Mouse (Mus musculus) lung, postnatal 25 days (tissue): ENCODE measurements around the gene Pik3c2g.
"Not testable (repeated sequence)": the region's sequence is repeated elsewhere in the genome, so short reads cannot be mapped to it uniquely, and the experiment has no call there.

ENCODE experiments used
- DNase-seq: peaks from one replicate; pipeline ENCODE4 v3.0.0; 2022; ENCODE audit warnings: low spot score

Gene Pik3c2g

GRCm38 (mm10) chr6:139928766-139929165 lies 341.7 kb downstream of the Pik3c2g start:
- DNase-seq = no peak

GRCm38 (mm10) chr6:139934861-139935260 lies 347.8 kb downstream of the Pik3c2g start:
- DNase-seq = no peak

GRCm38 (mm10) chr6:139937581-139937980 lies 350.6 kb downstream of the Pik3c2g start:
- not testable (repeated sequence) for DNase-seq

GRCm38 (mm10) chr6:139947106-139947879 lies 360.3 kb downstream of the Pik3c2g start:
- no peak for DNase-seq

- DNase-seq = peak; percentile 42
These were observed 366.6 kb downstream of the Pik3c2g start for GRCm38 (mm10) chr6:139953596-139953995.

- no peak for DNase-seq
These were observed 370.7 kb downstream of the Pik3c2g start for GRCm38 (mm10) chr6:139957531-139958241.

- DNase-seq = peak; percentile 8
These were observed 376.8 kb downstream of the Pik3c2g start for GRCm38 (mm10) chr6:139963775-139964174.

GRCm38 (mm10) chr6:139964895-139965294 lies 377.9 kb downstream of the Pik3c2g start:
- no peak for DNase-seq

- no peak for DNase-seq
These were observed 379.7 kb downstream of the Pik3c2g start for GRCm38 (mm10) chr6:139966684-139967083.

GRCm38 (mm10) chr6:139971608-139972298 lies 384.7 kb downstream of the Pik3c2g start:
- no peak for DNase-seq

GRCm38 (mm10) chr6:139974668-139975067 lies 387.6 kb downstream of the Pik3c2g start:
- DNase-seq = no peak

GRCm38 (mm10) chr6:139978114-139978513 lies 391.1 kb downstream of the Pik3c2g start:
- DNase-seq = no peak

- DNase-seq = no peak
These were observed 394.0 kb downstream of the Pik3c2g start for GRCm38 (mm10) chr6:139981061-139981460.

GRCm38 (mm10) chr6:139984069-139984468 lies 397.0 kb downstream of the Pik3c2g start:
- DNase-seq = no peak

- DNase-seq = no peak
These were observed 399.5 kb downstream of the Pik3c2g start for GRCm38 (mm10) chr6:139986564-139986963.

- no peak for DNase-seq
These were observed 402.1 kb downstream of the Pik3c2g start for GRCm38 (mm10) chr6:139989075-139989474.

- no peak for DNase-seq
These were observed 402.6 kb downstream of the Pik3c2g start for GRCm38 (mm10) chr6:139989597-139989996.

GRCm38 (mm10) chr6:140005181-140005580 lies 418.2 kb downstream of the Pik3c2g start:
- no peak for DNase-seq
